Mouse (Mus musculus) CH12.LX (cell line): Measurements from ENCODE around the gene Dner. TPM values are rescaled to one million over a fixed set of nuclear protein-coding genes. Genes with fewer than 3 reads are reported as not detected.

Experiments
- DNase-seq: peaks from one replicate; pipeline ENCODE4 v3.0.0-alpha.2; 2013; ENCODE audit errors: extremely low read depth
- H3K27ac ChIP-seq: 2 replicates; pipeline ENCODE4 v1.5.1; 2012; ENCODE audit warnings: low read depth, mild to moderate bottlenecking, control low read depth, moderate library complexity; ENCODE audit not compliant: insufficient read depth
- H3K27me3 ChIP-seq: replicated peaks from 2 replicates; pipeline ENCODE3; 2012; ENCODE audit warnings: inconsistent platforms
- H3K36me3 ChIP-seq, 2 experiments: replicated peaks in 1 of 2; 2 replicates each; pipeline versions ENCODE3 to v1.6.1; 2012; ENCODE audit warnings: inconsistent platforms in 1 of 2, low read length in 1 of 2, mild to moderate bottlenecking in 1 of 2, mixed read lengths in 1 of 2, moderate library complexity in 1 of 2; ENCODE audit not compliant: control insufficient read depth in 1 of 2, insufficient read depth in 1 of 2
- H3K4me1 ChIP-seq, 2 experiments: 2 replicates each; pipeline ENCODE4 v1.6.1; 2012; ENCODE audit warnings: inconsistent platforms in 1 of 2, moderate library complexity in 1 of 2; ENCODE audit not compliant: insufficient read depth in 2 of 2, control insufficient read depth in 1 of 2
- H3K4me2 ChIP-seq: 2 replicates; pipeline ENCODE4 v1.6.1; 2012; ENCODE audit warnings: low read depth, mild to moderate bottlenecking, control low read depth; ENCODE audit not compliant: poor library complexity, insufficient read depth, severe bottlenecking
- H3K4me3 ChIP-seq, 3 experiments: fragments of 150-350 bp in 1 of 3; sonication (generic) in 1 of 3; replicated peaks in 1 of 3; 2 replicates each; pipeline versions ENCODE3 to v1.5.1; 2011 to 2012; ENCODE audit warnings: low read depth in 2 of 3, low read length in 2 of 3, mild to moderate bottlenecking in 2 of 3, moderate library complexity in 2 of 3, control low read depth in 1 of 3, improper control_type of control experiment in 1 of 3, inconsistent platforms in 1 of 3, mixed read lengths in 1 of 3; ENCODE audit not compliant: poor library complexity in 1 of 3
- H3K79me2 ChIP-seq: replicated peaks from 2 replicates; pipeline ENCODE4 v1.6.1; 2012; ENCODE audit warnings: mild to moderate bottlenecking, moderate library complexity; ENCODE audit not compliant: control insufficient read depth, poor library complexity, insufficient read depth, severe bottlenecking; ENCODE audit errors: extremely low read depth
- H3K9ac ChIP-seq: 2 replicates; pipeline ENCODE4 v1.6.1; 2012; ENCODE audit warnings: low read depth, mild to moderate bottlenecking, control low read depth, moderate library complexity; ENCODE audit not compliant: insufficient read depth
- H3K9me3 ChIP-seq: replicated peaks from 2 replicates; pipeline ENCODE3; 2012; ENCODE audit warnings: low read length, inconsistent platforms, mixed read lengths
- CHD1 ChIP-seq: IDR thresholded peaks from 2 replicates; pipeline ENCODE4 v1.6.1; 2012; ENCODE audit warnings: low read depth, low read length, improper control_type of control experiment, inconsistent platforms
- CHD2 ChIP-seq: IDR thresholded peaks from 2 replicates; pipeline ENCODE4 v1.6.1; 2011; ENCODE audit warnings: low read length, improper control_type of control experiment
- E2F4 ChIP-seq: IDR thresholded peaks from 2 replicates; pipeline ENCODE4 v1.6.1; 2011; ENCODE audit warnings: low read depth, low read length, improper control_type of control experiment; ENCODE audit not compliant: insufficient replicate concordance
- EP300 ChIP-seq: IDR thresholded peaks from 2 replicates; pipeline ENCODE4 v1.6.1; 2011; ENCODE audit warnings: low read length, improper control_type of control experiment
- ETS1 ChIP-seq: conservative IDR thresholded peaks from 2 replicates; pipeline ENCODE4 v1.6.1; 2012; ENCODE audit warnings: low read depth, mild to moderate bottlenecking, inconsistent platforms, low read length, improper control_type of control experiment, moderate library complexity
- GABPA ChIP-seq: IDR thresholded peaks from 2 replicates; pipeline ENCODE4 v1.6.1; 2012; ENCODE audit warnings: low read depth, low read length, improper control_type of control experiment, inconsistent platforms; ENCODE audit not compliant: insufficient replicate concordance
- HCFC1 ChIP-seq: IDR thresholded peaks from 2 replicates; pipeline ENCODE4 v1.6.1; 2012; ENCODE audit warnings: low read depth, mild to moderate bottlenecking, inconsistent platforms, low read length, improper control_type of control experiment
- IRF4 ChIP-seq: IDR thresholded peaks from 2 replicates; pipeline ENCODE4 v1.6.1; 2014; ENCODE audit warnings: low read depth, mild to moderate bottlenecking, inconsistent platforms, low read length, improper control_type of control experiment
- JUN ChIP-seq: IDR thresholded peaks from 2 replicates; pipeline ENCODE4 v1.6.1; 2011; ENCODE audit warnings: low read depth, mild to moderate bottlenecking, low read length, improper control_type of control experiment, moderate library complexity; ENCODE audit not compliant: insufficient read depth
- JUND ChIP-seq: conservative IDR thresholded peaks from 2 replicates; pipeline ENCODE4 v1.6.1; 2011; ENCODE audit warnings: low read depth, low read length, improper control_type of control experiment
- MAFK ChIP-seq: IDR thresholded peaks from 2 replicates; pipeline ENCODE4 v1.6.1; 2011; ENCODE audit warnings: low read length, improper control_type of control experiment; ENCODE audit not compliant: insufficient replicate concordance
- NELFE ChIP-seq: IDR thresholded peaks from 2 replicates; pipeline ENCODE4 v1.6.1; 2011; ENCODE audit warnings: low read depth, low read length, improper control_type of control experiment
- NRF1 ChIP-seq: IDR thresholded peaks from 2 replicates; pipeline ENCODE4 v1.6.1; 2014; ENCODE audit warnings: low read depth, mild to moderate bottlenecking, inconsistent platforms, low read length, improper control_type of control experiment, moderate library complexity
- SIN3A ChIP-seq: IDR thresholded peaks from 2 replicates; pipeline ENCODE4 v1.6.1; 2012; ENCODE audit warnings: low read length, improper control_type of control experiment, inconsistent platforms
- TBP ChIP-seq: conservative IDR thresholded peaks from 2 replicates; pipeline ENCODE4 v1.6.1; 2011; ENCODE audit warnings: low read depth, low read length, improper control_type of control experiment
- TCF12 ChIP-seq: IDR thresholded peaks from 2 replicates; pipeline ENCODE4 v1.6.1; 2014; ENCODE audit warnings: low read depth, mild to moderate bottlenecking, inconsistent platforms, low read length, improper control_type of control experiment
- UBTF ChIP-seq: IDR thresholded peaks from 2 replicates; pipeline ENCODE4 v1.6.1; 2012; ENCODE audit warnings: low read depth, mild to moderate bottlenecking, inconsistent platforms, low read length, improper control_type of control experiment, moderate library complexity
- USF1 ChIP-seq: IDR thresholded peaks from 2 replicates; pipeline ENCODE4 v1.6.1; 2014; ENCODE audit warnings: low read depth, mild to moderate bottlenecking, inconsistent platforms, low read length, improper control_type of control experiment
- USF2 ChIP-seq: conservative IDR thresholded peaks from 2 replicates; pipeline ENCODE4 v1.6.1; 2011; ENCODE audit warnings: low read depth, low read length, improper control_type of control experiment
- ZC3H11A ChIP-seq: IDR thresholded peaks from 2 replicates; pipeline ENCODE4 v1.6.1; 2012; ENCODE audit warnings: low read depth, mild to moderate bottlenecking, inconsistent platforms, low read length, improper control_type of control experiment
- ZNF384 ChIP-seq: IDR thresholded peaks from 2 replicates; pipeline ENCODE4 v1.6.1; 2012; ENCODE audit warnings: low read depth, low read length, improper control_type of control experiment, inconsistent platforms
- dilution Hi-C: fragments of 300-500 bp; cut with MboI; formaldehyde crosslinking; loops from 2 replicates; pipeline ENCODE4 v1.14.3; 2020; ENCODE audit warnings: low sequenced_read_pairs; ENCODE audit not compliant: extremely low pct_unique_long_range_greater_than_20kb, extremely low pct_ligation_motif_present
- in situ Hi-C: fragments of 300-500 bp; cut with MboI; formaldehyde crosslinking; loops from 3 replicates; pipeline ENCODE4 v1.14.3; 2019; ENCODE audit warnings: low sequenced_read_pairs, low pct_ligation_motif_present, low pct_unique_long_range_greater_than_20kb, mixed read lengths
- polyA plus RNA-seq: library from polyadenylated mRNA; unstranded; fragments of >175 nt; gene quantifications from 2 replicates; pipeline ENCODE4 v1.2.1, GENCODE M21; 2012; ENCODE audit warnings: low read depth; ENCODE audit not compliant: insufficient read length
- total RNA-seq, 2 experiments: library from RNA; depleted of rRNA; stranded (reverse); fragments of 300-350 nt in 1 of 2; fragments of >200 nt in 1 of 2; gene quantifications; 2 replicates each; pipeline ENCODE4 v1.2.3; 2012 to 2014

Gene Dner
- total and polyA plus RNA-seq, 3 experiments: not detected

DNA sequence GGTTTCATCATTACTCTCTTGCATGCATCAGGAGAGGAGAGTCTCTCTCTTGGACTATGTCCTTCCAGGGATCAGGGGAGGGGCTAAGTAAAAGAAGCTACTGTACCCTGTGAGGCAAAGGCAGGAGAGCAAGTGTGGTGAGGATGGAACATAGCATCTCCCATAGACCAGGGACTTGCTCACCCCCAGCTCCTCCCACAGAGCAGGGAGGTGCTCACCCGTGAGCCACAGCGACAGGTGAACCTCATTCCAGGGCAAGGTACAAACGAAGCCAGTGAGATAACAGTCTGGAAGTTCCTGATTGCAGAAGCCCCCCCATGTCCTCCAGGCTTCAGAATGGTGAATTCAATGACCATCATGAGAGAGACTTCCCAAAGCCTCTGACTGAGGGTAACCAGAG, 334.6 kb downstream of the Dner start:
- TF ChIP-seq USF1 (no peak), CHD1 (no peak), TBP (no peak), GABPA (no peak), NRF1 (no peak), ETS1 (no peak), NELFE (no peak), USF2 (no peak), JUN (no peak), JUND (no peak)
- Histone ChIP-seq H3K27ac (no peak overlapping the region), H3K4me3 (no peak overlapping the region), H3K79me2 (no peaks in the 10 kb centered on the region), H3K4me2 (no peak overlapping the region), H3K9me3 (no peaks in the 10 kb centered on the region), H3K36me3 (no peaks in the 10 kb centered on the region), H3K9ac (no peak overlapping the region), H3K4me1 (peaks cover 3 to 28% of the 10 kb centered on the region in 2 experiments; a peak in 2 of 4 replicates), H3K27me3 (peaks cover 5% of the 10 kb centered on the region)
- no peak for DNase-seq
- in situ Hi-C loops: no loop called here
- dilution Hi-C loops: no loop called here

GRCm38 (mm10) chr1:84359611-84360500, 336.2 kb downstream of the Dner start:
- peaks cover 5% of the 10 kb centered on the region for H3K27me3 ChIP-seq
- no peaks in the 10 kb centered on the region for H3K9me3 ChIP-seq
- peaks cover 0 to 13% of the 10 kb centered on the region in 2 experiments; a peak in 2 of 4 replicates for H3K4me1 ChIP-seq
- H3K4me2 ChIP-seq: no peak overlapping the region
- no peak for DNase-seq
- H3K4me3 ChIP-seq: no peak overlapping the region
- H3K27ac ChIP-seq: no peak overlapping the region
- dilution Hi-C loops (no loop called here), in situ Hi-C loops (no loop called here)
- no peaks in the 10 kb centered on the region for H3K36me3 ChIP-seq
- no peaks in the 10 kb centered on the region for H3K79me2 ChIP-seq
- TF ChIP-seq MAFK: no peak
- TF ChIP-seq HCFC1: no peak
- TF ChIP-seq IRF4: no peak
- TF ChIP-seq E2F4: no peak
- no peak for TF ChIP-seq ZC3H11A
- no peak for TF ChIP-seq ZNF384
- no peak for TF ChIP-seq SIN3A
- no peak for TF ChIP-seq UBTF
- TF ChIP-seq TCF12: no peak
- TF ChIP-seq USF2: no peak
- TF ChIP-seq EP300: no peak
- TF ChIP-seq CHD2: no peak
- TF ChIP-seq, all 38 proteins: peak for 0
- H3K9ac ChIP-seq: no peak overlapping the region
